Mouse (Mus musculus) heart, embryonic 10.5 days (tissue): ENCODE measurements around the gene Pspc1. TPM values are rescaled to one million over a fixed set of nuclear protein-coding genes. Genes with fewer than 3 reads are reported as not detected.
"Not testable (repeated sequence)": the region's sequence is repeated elsewhere in the genome, so short reads cannot be mapped to it uniquely, and the experiment has no call there.

Experiments used
- DNase-seq: peaks from one replicate; pipeline ENCODE4 v3.0.0-alpha.2; 2017; ENCODE audit warnings: low spot score
- H3K27ac ChIP-seq: fragments of 300-500 bp; sonication (generic); 2 replicates; pipeline ENCODE4 v1.5.1; 2016; ENCODE audit warnings: mild to moderate bottlenecking
- H3K27me3 ChIP-seq: fragments of 300-500 bp; sonication (generic); 2 replicates; pipeline ENCODE4 v1.6.1; 2016; ENCODE audit warnings: mild to moderate bottlenecking; ENCODE audit not compliant: poor library complexity, insufficient read depth, severe bottlenecking
- H3K36me3 ChIP-seq: fragments of 300-500 bp; sonication (generic); 2 replicates; pipeline ENCODE4 v1.6.1; 2016; ENCODE audit warnings: mild to moderate bottlenecking, moderate library complexity
- H3K4me1 ChIP-seq: fragments of 300-500 bp; sonication (generic); 2 replicates; pipeline ENCODE4 v1.6.1; 2016; ENCODE audit warnings: mild to moderate bottlenecking
- H3K4me3 ChIP-seq: fragments of 300-500 bp; sonication (generic); 2 replicates; pipeline ENCODE4 v1.5.1; 2016; ENCODE audit warnings: mild to moderate bottlenecking, moderate library complexity
- H3K9me3 ChIP-seq: fragments of 300-500 bp; sonication (generic); 2 replicates; pipeline ENCODE4 v1.6.1; 2016; ENCODE audit warnings: mild to moderate bottlenecking, moderate library complexity
- WGBS: fragments of 180-500 bp; shearing (Covaris S2); methylation state at CpG from one replicate; pipeline ENCODE4 v1.1.7; 2016; 5-methylcytosine and 5-hydroxymethylcytosine counted together
- polyA plus RNA-seq: library from polyadenylated mRNA; unstranded; fragments of >200 nt; fragmentation: Nextera tagmentation; extraction: Ambion mirVana; gene quantifications from 2 replicates; pipeline ENCODE4 v1.2.1, GENCODE M21; 2016

Gene Pspc1
- polyA plus RNA-seq = 28.3 and 29.2 TPM in 2 replicates

DNA sequence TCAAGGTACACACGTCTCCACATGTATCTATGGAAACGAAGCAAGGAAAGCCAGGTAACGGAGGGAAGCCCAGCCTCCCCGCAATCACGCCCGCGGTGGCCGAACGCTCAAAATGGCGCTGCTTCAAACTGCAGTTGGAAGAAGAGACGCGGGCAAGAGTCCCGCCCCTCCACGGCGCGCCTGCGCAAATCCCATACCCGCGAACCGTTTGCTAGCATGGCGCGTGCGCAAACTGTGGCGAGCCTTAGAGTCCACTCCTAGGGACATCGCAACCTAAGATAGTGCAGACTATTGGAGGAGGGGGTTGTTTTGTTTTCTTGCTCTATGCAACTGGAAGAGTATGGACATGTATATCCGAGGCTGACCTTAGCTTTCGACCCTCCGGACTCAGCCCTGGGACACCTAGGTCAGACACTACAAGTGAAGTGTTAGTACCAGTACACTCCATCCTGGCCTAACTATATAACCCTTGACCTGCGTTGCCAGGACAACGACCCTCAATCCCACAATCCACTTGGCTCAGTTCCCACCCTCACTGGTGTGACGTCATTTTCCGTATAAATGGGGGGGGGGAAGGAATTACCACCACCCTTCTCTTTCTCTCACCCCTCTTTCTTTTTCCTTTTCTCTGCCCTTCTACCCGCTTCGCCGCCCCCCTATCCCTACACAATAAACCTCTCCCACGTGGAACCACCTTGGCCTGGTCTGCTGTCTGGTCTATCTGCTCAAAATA, at the start of gene Pspc1:
Gene Pspc1 (minus strand): TSS at position 117 of the 733 bp plus-strand sequence.
- WGBS = under 1% methylated on average over 36 of the region's 36 CpGs
- no peaks in the 10 kb centered on the region for H3K36me3 ChIP-seq
- no peaks in the 10 kb centered on the region for H3K9me3 ChIP-seq
- no peaks in the 10 kb centered on the region for H3K27me3 ChIP-seq
- H3K4me1 ChIP-seq = peaks cover 20% of the 10 kb centered on the region
- H3K4me3 ChIP-seq = peak within 1 kb of the TSS; percentile 97
- peak within 1 kb of the TSS; percentile 98 for H3K27ac ChIP-seq
- DNase-seq = peak; percentile 99

DNA sequence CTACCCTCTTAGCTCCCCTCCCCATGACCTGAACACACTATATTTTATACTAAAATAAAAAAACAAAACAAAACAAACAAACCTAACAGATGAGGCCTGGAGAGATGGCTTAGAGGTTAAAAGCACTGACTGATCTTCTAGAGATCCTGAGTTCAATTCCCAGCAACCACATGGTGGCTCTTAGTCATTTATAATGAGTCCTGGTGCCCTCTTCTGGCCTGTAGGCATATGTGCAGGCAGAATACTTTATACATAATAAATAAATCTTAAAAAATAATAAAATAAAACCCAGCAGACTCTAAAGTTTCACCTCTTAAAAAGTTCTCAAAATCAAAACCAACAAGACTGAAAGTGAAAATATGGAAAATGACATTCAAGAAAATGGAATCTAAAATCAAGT, 46.4 kb upstream of the Pspc1 start:
- no peaks in the 10 kb centered on the region for H3K9me3 ChIP-seq
- no peaks in the 10 kb centered on the region for H3K4me1 ChIP-seq
- DNase-seq = no peak
- no peak overlapping the region for H3K4me3 ChIP-seq
- H3K27ac ChIP-seq = no peak overlapping the region
- no peaks in the 10 kb centered on the region for H3K27me3 ChIP-seq
- no peaks in the 10 kb centered on the region for H3K36me3 ChIP-seq

DNA sequence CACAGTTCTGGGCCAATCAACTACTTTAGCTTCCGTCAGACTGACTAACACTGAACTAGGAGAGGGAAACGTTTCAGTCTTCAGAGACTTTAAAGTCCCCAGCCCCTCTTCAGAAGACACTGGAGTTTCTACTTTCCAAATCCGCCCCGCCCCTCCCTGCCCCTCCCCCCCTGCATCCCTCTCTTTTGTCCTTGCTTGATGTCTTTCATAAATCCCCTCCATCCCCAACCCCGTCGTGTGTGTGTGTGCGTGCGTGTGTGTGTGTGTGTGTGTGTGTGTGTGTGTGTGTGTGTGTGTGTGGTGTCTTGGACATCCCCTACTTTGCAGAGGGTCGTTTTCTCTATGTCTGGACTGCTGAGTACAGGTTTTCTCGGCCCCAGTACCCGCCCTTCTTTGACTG, 39.5 kb upstream of the Pspc1 start:
- peak overlapping the region; percentile 18; the same call in 1 of the 2 replicates for H3K4me3 ChIP-seq
- no peaks in the 10 kb centered on the region for H3K36me3 ChIP-seq
- WGBS = 8% methylated on average over 9 of the region's 11 CpGs
- peaks cover 8% of the 10 kb centered on the region for H3K4me1 ChIP-seq
- H3K27ac ChIP-seq = no peak overlapping the region; the same call in 1 of the 2 replicates
- no peak for DNase-seq
- H3K9me3 ChIP-seq = no peaks in the 10 kb centered on the region
- H3K27me3 ChIP-seq = no peaks in the 10 kb centered on the region

DNA sequence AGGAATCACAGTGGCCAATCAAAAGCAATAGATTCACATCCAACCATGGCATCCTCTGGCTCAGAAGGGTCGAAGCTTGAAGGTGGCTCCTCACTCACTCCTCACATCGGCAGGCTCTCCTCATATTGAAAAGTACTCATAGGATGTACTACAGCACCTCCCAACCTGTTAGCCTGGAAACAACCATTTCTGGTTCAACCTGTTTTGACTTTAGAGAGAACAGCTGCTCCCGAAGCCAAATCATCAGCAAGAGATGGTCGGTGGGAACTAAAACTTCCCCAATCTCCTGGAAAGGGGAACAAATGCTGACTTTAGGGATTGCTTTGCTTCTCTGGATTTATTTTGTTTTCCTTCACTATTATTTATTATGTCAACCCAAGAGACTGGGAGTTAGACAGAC, 39.0 kb upstream of the Pspc1 start:
- WGBS = 61% methylated on average over 4 of the region's 4 CpGs
- peak overlapping the region; percentile 18; the same call in 1 of the 2 replicates for H3K4me3 ChIP-seq
- no peaks in the 10 kb centered on the region for H3K27me3 ChIP-seq
- DNase-seq = no peak
- peaks cover 10% of the 10 kb centered on the region for H3K4me1 ChIP-seq
- H3K27ac ChIP-seq = no peak overlapping the region
- no peaks in the 10 kb centered on the region for H3K9me3 ChIP-seq
- H3K36me3 ChIP-seq = no peaks in the 10 kb centered on the region

DNA sequence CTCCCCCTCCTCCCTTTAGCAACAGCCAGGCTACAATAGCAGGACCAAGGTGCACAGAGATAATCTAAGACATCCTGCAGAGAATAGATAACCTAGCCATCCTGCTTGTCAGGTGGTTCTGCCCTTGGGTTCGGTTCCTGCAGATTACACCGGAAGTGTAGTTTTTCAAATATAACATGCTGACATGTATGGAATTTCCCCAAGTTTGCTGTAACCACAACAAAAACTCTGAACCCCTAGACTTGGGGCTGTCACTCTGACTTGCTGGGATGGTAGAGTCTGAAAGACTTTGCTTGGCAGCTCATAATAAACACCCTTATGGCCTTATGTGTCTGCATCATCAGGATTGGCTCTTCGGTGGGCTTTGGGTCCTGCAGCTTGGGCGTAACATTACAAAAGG, 38.4 kb upstream of the Pspc1 start:
- no peaks in the 10 kb centered on the region for H3K36me3 ChIP-seq
- H3K4me1 ChIP-seq = peaks cover 10% of the 10 kb centered on the region
- no peaks in the 10 kb centered on the region for H3K9me3 ChIP-seq
- 79% methylated on average over 4 of the region's 4 CpGs for WGBS
- H3K27ac ChIP-seq = no peak overlapping the region
- no peaks in the 10 kb centered on the region for H3K27me3 ChIP-seq
- DNase-seq = no peak
- no peak overlapping the region for H3K4me3 ChIP-seq

DNA sequence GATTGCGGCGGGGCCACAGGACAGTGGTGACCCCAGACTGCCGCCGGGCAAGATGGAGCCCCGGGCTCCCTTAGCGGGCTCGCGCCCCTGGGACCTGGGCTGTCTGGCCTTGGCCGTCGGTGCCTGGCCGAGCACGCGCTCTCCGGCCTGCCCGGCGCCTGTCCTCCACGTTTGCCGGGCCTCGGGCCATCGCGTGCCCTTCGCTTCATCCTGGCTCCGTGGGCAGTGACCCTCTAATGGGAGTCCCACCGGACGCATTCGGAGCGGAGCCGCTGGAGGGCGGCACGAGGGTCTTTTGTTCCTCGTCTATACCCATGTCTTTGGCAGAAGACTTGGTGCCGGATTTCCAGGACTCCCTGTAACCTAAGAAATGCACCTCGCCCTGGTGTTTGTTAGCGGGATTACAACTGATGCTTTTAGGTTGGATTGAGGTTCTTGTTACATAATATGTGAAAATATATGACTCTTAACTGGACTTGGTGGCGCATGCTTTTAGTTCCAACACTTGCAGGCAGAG, 34.5 kb upstream of the Pspc1 start:
- DNase-seq = peak; percentile 90
- Histone ChIP-seq H3K4me3 (peak overlapping the region; percentile 63), H3K36me3 (0 out of 2 replicates have a peak, but pooled peaks cover 2% of the 10 kb centered on the region), H3K4me1 (peaks cover 14% of the 10 kb centered on the region), H3K9me3 (no peaks in the 10 kb centered on the region), H3K27ac (peak overlapping the region; percentile 91), H3K27me3 (no peaks in the 10 kb centered on the region)
- 2% methylated on average over 35 of the region's 35 CpGs for WGBS

DNA sequence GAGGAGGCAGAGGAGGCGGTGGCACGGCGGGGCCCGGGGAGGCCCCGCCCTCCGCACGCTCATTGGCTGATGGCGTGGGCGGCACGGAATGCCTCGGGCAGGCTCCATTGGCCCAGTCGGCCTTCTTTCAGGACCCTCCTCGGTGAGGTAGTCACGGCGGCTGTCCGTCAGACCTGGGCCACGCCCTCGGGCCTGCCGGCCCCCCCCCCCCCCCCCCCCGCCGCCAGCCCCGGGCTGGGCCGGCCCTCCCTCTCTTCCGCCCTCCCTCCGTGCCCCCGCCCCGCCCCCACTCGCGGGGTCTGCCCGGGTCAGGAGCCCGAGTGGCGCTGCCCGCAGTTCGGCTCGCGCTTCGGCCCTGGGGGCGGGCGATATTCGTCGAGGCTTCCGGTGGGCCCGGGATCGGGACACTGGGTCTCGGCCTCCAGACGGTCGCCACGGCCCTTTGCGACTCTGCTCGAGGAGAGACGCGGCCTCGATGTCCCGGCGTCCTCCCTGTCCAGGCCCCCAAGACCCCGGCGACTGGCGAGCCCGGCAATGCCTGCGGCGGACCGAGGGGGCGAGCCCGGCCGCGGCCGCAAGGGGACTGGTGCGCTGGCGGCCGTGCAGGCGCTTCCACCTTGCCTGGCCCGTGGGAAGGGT, 33.7 kb upstream of the Pspc1 start, which contains the start of gene Zmym5:
Gene Zmym5 (minus strand): TSS at position 16 of the 639 bp plus-strand sequence.
- WGBS = under 1% methylated on average over 50 of the region's 72 CpGs

DNA sequence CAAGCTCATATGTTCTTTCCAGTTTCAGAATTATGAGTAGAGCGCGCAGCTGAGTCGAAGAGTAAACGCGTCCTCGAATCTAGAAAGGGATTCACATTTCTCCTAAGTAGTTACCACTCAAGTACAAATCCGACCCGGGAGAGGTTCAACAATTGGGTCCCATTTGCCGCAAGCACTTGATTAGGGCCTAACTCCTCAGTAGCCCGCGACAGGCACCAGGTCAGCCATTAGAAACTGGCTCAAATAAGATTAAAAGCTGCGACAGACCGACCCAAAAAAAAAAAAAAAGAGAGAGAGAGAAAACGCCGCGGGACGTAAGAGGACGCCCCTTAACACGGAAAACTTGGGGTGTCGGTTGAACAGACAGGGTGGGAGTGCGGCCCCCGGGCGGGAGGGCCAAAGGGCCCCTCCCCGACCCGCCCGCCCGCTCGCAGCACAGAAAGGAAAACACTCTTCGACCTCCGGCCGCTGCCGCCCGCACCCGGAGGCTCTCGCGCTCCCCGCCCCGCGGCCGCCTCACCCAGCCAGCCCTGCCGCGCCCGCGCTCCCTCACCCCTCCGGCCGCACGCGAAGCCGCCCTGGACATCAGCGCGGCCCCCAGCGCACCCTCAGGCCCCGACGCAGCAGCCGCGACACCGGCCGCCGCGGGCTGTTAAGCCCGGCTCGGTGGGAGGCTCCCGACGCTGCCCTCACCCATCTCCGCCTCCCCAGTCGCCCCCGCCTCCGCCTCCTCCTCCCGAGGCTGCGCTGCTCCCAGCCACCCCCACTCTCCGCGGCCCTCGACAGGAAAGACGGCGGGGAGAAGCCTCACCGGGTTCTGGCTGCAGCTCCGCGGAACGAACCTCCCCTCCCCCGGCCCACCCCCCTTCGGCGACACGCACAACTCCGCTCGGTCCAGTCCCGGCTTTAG, 32.9 kb upstream of the Pspc1 start:
- Histone ChIP-seq H3K27ac (peak overlapping the region; percentile 92), H3K4me3 (peak overlapping the region; percentile 74), H3K4me1 (peaks cover 14% of the 10 kb centered on the region)
- not testable (repeated sequence) for H3K9me3 ChIP-seq, H3K27me3 ChIP-seq, H3K36me3 ChIP-seq
- under 1% methylated on average over 51 of the region's 86 CpGs for WGBS
- DNase-seq = peak; percentile 78

More for the DNA sequence above, 33.7 kb upstream of the Pspc1 start, which contains the start of gene Zmym5:
- H3K4me1 ChIP-seq = peaks cover 14% of the 10 kb centered on the region
- H3K36me3 ChIP-seq, H3K9me3 ChIP-seq, H3K27me3 ChIP-seq: not testable (repeated sequence)
- H3K27ac ChIP-seq = peak within 1 kb of the TSS; percentile 92
- peak within 1 kb of the TSS; percentile 74 for H3K4me3 ChIP-seq
- peak; percentile 92 for DNase-seq

DNA sequence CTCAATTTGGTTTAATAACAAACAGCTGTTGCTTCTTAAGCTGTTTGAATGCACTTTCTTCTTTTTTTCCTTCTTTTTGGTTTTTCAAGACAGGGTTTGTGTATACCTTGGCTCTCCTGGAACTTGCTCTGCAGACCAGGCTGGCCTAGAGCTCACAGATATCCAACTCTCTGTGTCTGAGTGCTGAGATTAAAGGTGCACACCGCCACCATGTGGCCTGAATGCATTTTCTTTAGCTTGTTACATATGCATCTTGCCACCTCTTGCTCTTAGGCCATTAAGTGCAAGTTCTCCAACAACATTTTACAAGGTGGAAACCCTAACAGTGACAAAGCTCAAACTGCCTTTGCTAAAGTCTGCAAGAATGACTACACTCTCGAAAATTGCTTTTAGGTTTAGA, 15.1 kb upstream of the Pspc1 start:
- H3K27me3 ChIP-seq = no peaks in the 10 kb centered on the region
- WGBS = 39% methylated on average over 2 of the region's 2 CpGs
- no peaks in the 10 kb centered on the region for H3K4me1 ChIP-seq
- peaks cover 57% of the 10 kb centered on the region for H3K36me3 ChIP-seq
- H3K4me3 ChIP-seq = no peak overlapping the region
- peak; percentile 82 for DNase-seq
- no peaks in the 10 kb centered on the region for H3K9me3 ChIP-seq
- H3K27ac ChIP-seq = no peak overlapping the region

DNA sequence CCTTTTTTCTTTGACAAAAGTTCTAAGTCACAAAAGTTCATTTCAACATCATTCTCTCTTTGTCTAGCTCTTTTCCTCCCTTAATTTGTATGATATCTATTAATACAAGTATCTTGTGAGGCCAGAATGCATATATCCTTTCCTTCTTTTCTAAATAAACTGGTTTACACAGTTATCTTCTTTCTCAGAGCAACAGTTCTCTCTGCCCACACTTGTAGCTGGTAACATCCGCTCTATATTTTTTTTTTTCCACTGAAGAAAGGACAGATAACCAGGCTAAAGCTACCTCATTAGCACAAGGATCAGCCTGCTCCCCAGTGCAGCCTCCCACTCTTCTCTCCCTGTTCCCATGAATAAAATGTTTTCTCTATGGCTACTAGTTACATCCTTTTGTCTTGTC, 6.5 kb upstream of the Pspc1 start:
- H3K36me3 ChIP-seq = no peaks in the 10 kb centered on the region
- WGBS = 48% methylated on average over 1 of the region's 1 CpGs
- H3K4me1 ChIP-seq = no peaks in the 10 kb centered on the region
- no peak overlapping the region for H3K27ac ChIP-seq
- no peak for DNase-seq
- H3K9me3 ChIP-seq = no peaks in the 10 kb centered on the region
- no peak overlapping the region for H3K4me3 ChIP-seq
- H3K27me3 ChIP-seq = no peaks in the 10 kb centered on the region

DNA sequence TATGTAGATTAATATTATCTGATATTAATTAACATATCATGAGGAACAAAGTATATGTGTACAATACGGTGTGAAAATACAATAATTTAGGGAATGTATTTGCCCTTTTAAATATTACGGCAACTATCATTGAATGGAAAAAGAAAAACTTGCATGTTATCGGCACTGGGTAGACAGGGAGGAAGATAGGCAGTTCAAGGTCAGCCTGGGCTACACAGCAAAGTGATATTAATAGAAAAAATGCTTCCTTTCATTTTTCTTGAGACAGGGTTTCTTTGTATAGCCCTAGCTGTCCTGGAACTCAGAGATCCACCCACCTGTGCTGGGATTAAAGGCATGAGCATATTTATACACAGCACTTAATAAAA, 801 bp upstream of the Pspc1 start:
- Histone ChIP-seq H3K27me3 (no peaks in the 10 kb centered on the region), H3K27ac (peak overlapping the region; percentile 98), H3K4me3 (peak overlapping the region; percentile 97), H3K36me3 (no peaks in the 10 kb centered on the region), H3K4me1 (peaks cover 20% of the 10 kb centered on the region), H3K9me3 (no peaks in the 10 kb centered on the region)
- no peak for DNase-seq
- 44% methylated on average over 3 of the region's 3 CpGs for WGBS

DNA sequence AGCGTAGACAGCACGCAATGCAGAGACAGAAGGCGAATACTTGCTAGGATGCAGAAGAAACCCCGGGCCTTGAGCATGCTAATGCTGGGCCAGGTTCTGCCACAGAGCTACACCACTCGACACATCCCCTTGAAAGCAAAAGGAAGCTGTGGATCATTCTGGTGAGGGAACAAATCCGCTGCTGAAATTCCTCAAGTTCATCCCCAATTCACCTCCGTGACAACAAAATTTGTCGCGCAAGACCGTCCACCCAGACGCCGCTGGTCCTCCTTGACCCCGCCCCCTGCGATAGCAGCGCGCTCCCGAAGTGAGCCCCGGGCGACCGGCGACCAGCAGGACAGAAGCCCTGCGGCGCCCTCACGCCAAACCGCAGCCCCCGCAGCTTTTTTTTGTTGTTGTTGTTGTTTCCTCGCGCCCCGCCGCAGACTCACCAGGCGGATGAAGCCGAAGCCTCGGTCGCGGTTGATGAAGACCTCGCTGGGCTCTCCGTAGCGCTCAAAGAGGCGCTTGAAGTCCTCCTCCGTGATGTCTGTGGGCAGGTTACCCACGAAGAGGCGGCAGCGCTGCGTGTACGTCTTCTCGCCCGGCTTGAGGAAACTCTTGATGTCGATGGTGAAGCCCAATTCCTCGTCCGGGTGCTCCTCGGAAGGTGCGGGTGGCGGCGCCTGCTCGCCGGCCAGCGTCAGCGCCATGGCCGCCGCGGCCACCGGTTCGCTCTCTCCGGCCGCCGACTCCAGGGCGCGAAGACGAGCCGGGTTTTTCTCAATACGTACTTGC, 568 bp downstream of the Pspc1 start:
- peak; percentile 90 for DNase-seq

More for the DNA sequence above, 568 bp downstream of the Pspc1 start:
- Histone ChIP-seq H3K36me3 (peaks cover 4% of the 10 kb centered on the region; the same call in 1 of the 2 replicates), H3K4me3 (peak overlapping the region; percentile 97), H3K4me1 (peaks cover 20% of the 10 kb centered on the region), H3K27ac (peak overlapping the region; percentile 98), H3K27me3 (no peaks in the 10 kb centered on the region), H3K9me3 (no peaks in the 10 kb centered on the region)
- WGBS = under 1% methylated on average over 71 of the region's 71 CpGs
